Mouse (Mus musculus): ENCODE measurements at regions not wholly inside any gene's neighbourhood (a gene's known extent, or its start where the extent isn't known, plus 50 kb on each side); places are given as distances from the start of the nearest gene placed in this dataset.
"Not testable (repeated sequence)": the region's sequence is repeated elsewhere in the genome, so short reads cannot be mapped to it uniquely, and the experiment has no call there.

GRCm38 (mm10) chr4:71431245-71431929, 326.4 kb downstream of the Gm11232 start:
- no peak for TF ChIP-seq CTCF (IDR thresholded peaks at IDR 0.05; ENCODE audit: low read depth)
- Histone ChIP-seq H3K4me1 (ENCODE audit: insufficient read depth) (no peaks in the 10 kb centered on the region), H3K27me3 (ENCODE audit: insufficient read depth, low read length) (no peaks in the 10 kb centered on the region), H3K9me3 (ENCODE audit: low read length) (no peaks in the 10 kb centered on the region), H3K27ac (ENCODE audit: low read depth, low read length) (no peak overlapping the region), H3K4me2 (ENCODE audit: low read depth) (no peak overlapping the region), H3K4me3 (ENCODE audit: low read depth, low read length) (no peak overlapping the region), H3K9ac (no peak overlapping the region), H3K36me3 (ENCODE audit: insufficient read depth) (no peaks in the 10 kb centered on the region)
- WGBS = 97% methylated on average over 3 of the region's 3 CpGs
- ATAC-seq = no peak
- no peak for DNase-seq

GRCm38 (mm10) chr4:71422121-71422520, 335.6 kb downstream of the Gm11232 start:
- H3K4me1 ChIP-seq (ENCODE audit: insufficient read depth); H3K27me3 ChIP-seq (ENCODE audit: insufficient read depth, low read length); H3K27ac ChIP-seq (ENCODE audit: low read depth, low read length); ATAC-seq; H3K9ac ChIP-seq; H3K4me2 ChIP-seq (ENCODE audit: low read depth); H3K4me3 ChIP-seq (ENCODE audit: low read depth, low read length); DNase-seq; H3K9me3 ChIP-seq (ENCODE audit: low read length); H3K36me3 ChIP-seq (ENCODE audit: insufficient read depth): not testable (repeated sequence)
- 89% methylated on average over 7 of the region's 7 CpGs for WGBS

GRCm38 (mm10) chr4:71409867-71410266, 347.9 kb downstream of the Gm11232 start:
- no peak for TF ChIP-seq CTCF (IDR thresholded peaks at IDR 0.05; ENCODE audit: low read depth)
- Histone ChIP-seq H3K36me3 (ENCODE audit: insufficient read depth) (no peaks in the 10 kb centered on the region), H3K27ac (ENCODE audit: low read depth, low read length) (no peak overlapping the region), H3K9me3 (ENCODE audit: low read length) (no peaks in the 10 kb centered on the region), H3K4me1 (ENCODE audit: insufficient read depth) (no peaks in the 10 kb centered on the region), H3K4me3 (ENCODE audit: low read depth, low read length) (no peak overlapping the region), H3K27me3 (ENCODE audit: insufficient read depth, low read length) (no peaks in the 10 kb centered on the region), H3K9ac (no peak overlapping the region), H3K4me2 (ENCODE audit: low read depth) (no peak overlapping the region)
- DNase-seq = no peak
- no peak for ATAC-seq

- no peak for ATAC-seq
- Histone ChIP-seq H3K36me3 (ENCODE audit: insufficient read depth) (no peaks in the 10 kb centered on the region), H3K27me3 (ENCODE audit: insufficient read depth, low read length) (no peaks in the 10 kb centered on the region), H3K9ac (no peak overlapping the region), H3K27ac (ENCODE audit: low read depth, low read length) (no peak overlapping the region), H3K4me1 (ENCODE audit: insufficient read depth) (no peaks in the 10 kb centered on the region), H3K9me3 (ENCODE audit: low read length) (no peaks in the 10 kb centered on the region), H3K4me3 (ENCODE audit: low read depth, low read length) (no peak overlapping the region), H3K4me2 (ENCODE audit: low read depth) (no peak overlapping the region)
- no peak for DNase-seq
- no peak for TF ChIP-seq CTCF (IDR thresholded peaks at IDR 0.05; ENCODE audit: low read depth)
- 88% methylated on average over 1 of the region's 1 CpGs for WGBS
These were observed 367.3 kb downstream of the Gm11232 start for GRCm38 (mm10) chr4:71390444-71390843.

- Histone ChIP-seq H3K27me3 (ENCODE audit: insufficient read depth, low read length) (no peaks in the 10 kb centered on the region), H3K4me1 (ENCODE audit: insufficient read depth) (no peaks in the 10 kb centered on the region), H3K4me2 (ENCODE audit: low read depth) (no peak overlapping the region), H3K36me3 (ENCODE audit: insufficient read depth) (no peaks in the 10 kb centered on the region), H3K4me3 (ENCODE audit: low read depth, low read length) (no peak overlapping the region), H3K27ac (ENCODE audit: low read depth, low read length) (no peak overlapping the region), H3K9ac (no peak overlapping the region), H3K9me3 (ENCODE audit: low read length) (no peaks in the 10 kb centered on the region)
- ATAC-seq (no peak), DNase-seq (no peak)
- TF ChIP-seq CTCF (IDR thresholded peaks at IDR 0.05; ENCODE audit: low read depth) = no peak
- WGBS = 95% methylated on average over 5 of the region's 5 CpGs
These were observed 388.5 kb downstream of the Gm11232 start for GRCm38 (mm10) chr4:71369276-71369675.

GRCm38 (mm10) chr4:71363761-71364160, 394.0 kb downstream of the Gm11232 start:
- H3K4me3 ChIP-seq (ENCODE audit: low read depth, low read length) = no peak overlapping the region
- peak; percentile 10; the same call in 1 of the 2 replicates for TF ChIP-seq CTCF (IDR thresholded peaks at IDR 0.05; ENCODE audit: low read depth)
- no peaks in the 10 kb centered on the region for H3K27me3 ChIP-seq (ENCODE audit: insufficient read depth, low read length)
- H3K4me1 ChIP-seq (ENCODE audit: insufficient read depth) = no peaks in the 10 kb centered on the region
- no peak overlapping the region for H3K4me2 ChIP-seq (ENCODE audit: low read depth)
- H3K27ac ChIP-seq (ENCODE audit: low read depth, low read length) = no peak overlapping the region
- ATAC-seq (no peak), DNase-seq (no peak)
- H3K9ac ChIP-seq = no peak overlapping the region
- H3K9me3 ChIP-seq (ENCODE audit: low read length) = no peaks in the 10 kb centered on the region
- WGBS = 69% methylated on average over 1 of the region's 1 CpGs
- no peaks in the 10 kb centered on the region for H3K36me3 ChIP-seq (ENCODE audit: insufficient read depth)

GRCm38 (mm10) chr4:71357626-71358025, 400.1 kb downstream of the Gm11232 start:
- no peak for TF ChIP-seq CTCF (IDR thresholded peaks at IDR 0.05; ENCODE audit: low read depth)
- H3K9me3 ChIP-seq (ENCODE audit: low read length) = no peaks in the 10 kb centered on the region
- no peak overlapping the region for H3K27ac ChIP-seq (ENCODE audit: low read depth, low read length)
- ATAC-seq (no peak), DNase-seq (no peak)
- H3K27me3 ChIP-seq (ENCODE audit: insufficient read depth, low read length) = no peaks in the 10 kb centered on the region
- H3K4me2 ChIP-seq (ENCODE audit: low read depth) = no peak overlapping the region
- no peaks in the 10 kb centered on the region for H3K36me3 ChIP-seq (ENCODE audit: insufficient read depth)
- H3K4me3 ChIP-seq (ENCODE audit: low read depth, low read length) = no peak overlapping the region
- no peak overlapping the region for H3K9ac ChIP-seq
- H3K4me1 ChIP-seq (ENCODE audit: insufficient read depth) = no peaks in the 10 kb centered on the region
- WGBS = 24% methylated on average over 1 of the region's 1 CpGs
